Mouse (Mus musculus): ENCODE data around the gene Prn. TPM values are rescaled to one million over a fixed set of nuclear protein-coding genes. Genes with fewer than 3 reads are reported as not detected.

Gene Prn
- total and polyA plus RNA-seq, 3 experiments: not detected

DNA sequence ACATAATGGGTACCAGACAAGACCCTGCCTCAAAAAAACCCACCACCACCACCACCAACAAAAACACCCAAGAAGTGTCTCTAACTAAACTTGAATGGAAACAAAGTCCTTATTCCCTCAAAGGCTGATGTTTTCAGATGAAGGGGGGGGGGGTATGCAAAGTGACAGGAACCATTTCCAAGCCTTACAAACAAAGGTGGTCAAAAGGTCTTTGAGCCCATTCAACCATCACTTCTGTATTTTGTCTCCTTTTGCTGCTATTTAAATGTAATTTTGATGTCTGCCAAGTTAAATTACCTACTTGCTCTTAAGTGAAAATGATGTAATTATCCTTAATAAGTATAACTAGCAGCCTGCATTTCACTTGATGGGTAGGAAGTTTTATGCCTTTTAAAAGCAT lies 43.1 kb upstream of the Prn start:
- Histone ChIP-seq H3K27me3 (ENCODE audit: control insufficient read depth in 1 of 2, insufficient read depth in 2 of 2, low read length in 2 of 2) (peaks cover 0 to 2% of the 10 kb centered on the region in 2 experiments; a peak in 3 of 4 replicates), H3K9ac (ENCODE audit: control insufficient read depth, low read depth, low read length, poor library complexity, severe bottlenecking) (no peak overlapping the region), H3K4me3 (ENCODE audit: control insufficient read depth in 1 of 2, insufficient read depth in 1 of 2, low read depth in 2 of 2, low read length in 2 of 2) (no peak overlapping the region), H3K4me1 (ENCODE audit: control insufficient read depth in 1 of 2, insufficient read depth in 2 of 2, low read length in 2 of 2) (peaks cover 15 to 21% of the 10 kb centered on the region in 2 experiments), H3K9me3 (replicated peaks; ENCODE audit: insufficient read depth, low read length) (no peaks in the 10 kb centered on the region; the same call in 1 of the 2 replicates), H3K27ac (ENCODE audit: control insufficient read depth, low read depth, low read length) (no peak overlapping the region), H3K36me3 (ENCODE audit: control insufficient read depth in 1 of 2, insufficient read depth in 2 of 2, low read length in 2 of 2) (peaks cover 0 to 11% of the 10 kb centered on the region in 2 experiments; a peak in 2 of 4 replicates), H3K79me2 (ENCODE audit: control insufficient read depth, insufficient read depth, low read length, poor library complexity) (no peaks in the 10 kb centered on the region)
- DNase-seq (ENCODE audit: low read depth, low spot score): no peak
- TF ChIP-seq USF2 (IDR thresholded peaks at IDR 0.05; ENCODE audit: borderline replicate concordance in 1 of 2, insufficient read depth in 1 of 2, low read depth in 1 of 2, low read length in 2 of 2) (no peak), USF1 (IDR thresholded peaks at IDR 0.05; ENCODE audit: low read depth, low read length) (no peak), POLR2AphosphoS2 (IDR thresholded peaks at IDR 0.05; ENCODE audit: low read length) (no peak), NRF1 (IDR thresholded peaks at IDR 0.05; ENCODE audit: insufficient read depth, low read depth, low read length, poor library complexity, severe bottlenecking) (no peak), ZNF384 (IDR thresholded peaks at IDR 0.05; ENCODE audit: low read depth, low read length) (no peak), MEF2A (IDR thresholded peaks at IDR 0.05; ENCODE audit: extremely low read depth, insufficient replicate concordance, low read depth, low read length, poor library complexity, severe bottlenecking) (no peak), UBTF (IDR thresholded peaks at IDR 0.05; ENCODE audit: borderline replicate concordance, insufficient read depth, low read depth, low read length) (no peak), POLR2A (IDR thresholded peaks at IDR 0.05; ENCODE audit: control insufficient read depth in 1 of 2, insufficient read depth in 1 of 2, low read depth in 1 of 2, low read length in 2 of 2, poor library complexity in 1 of 2) (no peak), BHLHE40 (IDR thresholded peaks at IDR 0.05; ENCODE audit: borderline replicate concordance, low read depth, low read length) (no peak), SIN3A (IDR thresholded peaks at IDR 0.05; ENCODE audit: low read length) (no peak), MAX (IDR thresholded peaks at IDR 0.05; ENCODE audit: low read length) (no peak), ZKSCAN1 (IDR thresholded peaks at IDR 0.05; ENCODE audit: low read depth, low read length) (no peak), MYC (IDR thresholded peaks at IDR 0.05; ENCODE audit: low read depth, low read length) (no peak), KAT2A (conservative IDR thresholded peaks at IDR 0.05; ENCODE audit: low read depth, low read length) (no peak), MAFK (IDR thresholded peaks at IDR 0.05; ENCODE audit: borderline replicate concordance, low read depth, low read length) (no peak), ZMIZ1 (IDR thresholded peaks at IDR 0.05; ENCODE audit: low read depth, low read length) (no peak), MXI1 (IDR thresholded peaks at IDR 0.05; ENCODE audit: low read depth, low read length) (no peak), CHD1 (IDR thresholded peaks at IDR 0.05; ENCODE audit: low read depth, low read length) (no peak), GABPA (IDR thresholded peaks at IDR 0.05; ENCODE audit: low read depth, low read length) (no peak)

DNA sequence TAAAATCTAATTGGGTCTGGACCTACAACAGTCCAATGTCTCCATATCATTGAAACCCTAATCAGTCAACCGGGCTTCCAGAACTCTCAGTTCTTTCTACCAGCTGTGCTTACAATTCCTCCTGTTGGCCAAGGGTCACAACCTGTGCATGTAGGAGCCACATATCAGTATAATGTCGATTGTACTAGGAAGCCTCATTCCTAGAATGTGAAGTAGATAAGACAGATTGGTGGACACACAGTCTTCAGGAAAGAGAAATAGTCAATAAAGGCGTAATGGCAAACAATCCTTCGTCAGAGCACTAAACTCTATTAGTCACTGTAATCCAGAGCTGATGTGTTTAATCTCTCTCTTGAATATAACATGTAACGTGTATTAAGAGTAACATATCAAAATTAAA lies 40.8 kb upstream of the Prn start:
- H3K27ac ChIP-seq (ENCODE audit: control insufficient read depth, low read depth, low read length): no peak overlapping the region
- H3K79me2 ChIP-seq (ENCODE audit: control insufficient read depth, insufficient read depth, low read length, poor library complexity): no peaks in the 10 kb centered on the region
- no peaks in the 10 kb centered on the region; the same call in 1 of the 2 replicates for H3K9me3 ChIP-seq (replicated peaks; ENCODE audit: insufficient read depth, low read length)
- DNase-seq (ENCODE audit: low read depth, low spot score): no peak
- H3K9ac ChIP-seq (ENCODE audit: control insufficient read depth, low read depth, low read length, poor library complexity, severe bottlenecking): no peak overlapping the region
- peaks cover 0 to 5% of the 10 kb centered on the region in 2 experiments; a peak in 2 of 4 replicates for H3K36me3 ChIP-seq (ENCODE audit: control insufficient read depth in 1 of 2, insufficient read depth in 2 of 2, low read length in 2 of 2)
- TF ChIP-seq MAZ (IDR thresholded peaks at IDR 0.05; ENCODE audit: low read depth, low read length): no peak
- TF ChIP-seq MAX (IDR thresholded peaks at IDR 0.05; ENCODE audit: low read length): no peak
- no peak for TF ChIP-seq E2F4 (IDR thresholded peaks at IDR 0.05; ENCODE audit: borderline replicate concordance, low read depth, low read length)
- no peak for TF ChIP-seq USF2 (IDR thresholded peaks at IDR 0.05; ENCODE audit: borderline replicate concordance in 1 of 2, insufficient read depth in 1 of 2, low read depth in 1 of 2, low read length in 2 of 2)
- no peak for TF ChIP-seq CHD1 (IDR thresholded peaks at IDR 0.05; ENCODE audit: low read depth, low read length)
- TF ChIP-seq RCOR1 (IDR thresholded peaks at IDR 0.05; ENCODE audit: low read depth, low read length): no peak
- TF ChIP-seq POLR2AphosphoS5 (IDR thresholded peaks at IDR 0.05; ENCODE audit: borderline replicate concordance, low read depth, low read length): no peak
- TF ChIP-seq KAT2A (conservative IDR thresholded peaks at IDR 0.05; ENCODE audit: low read depth, low read length): no peak
- no peak for TF ChIP-seq ZNF384 (IDR thresholded peaks at IDR 0.05; ENCODE audit: low read depth, low read length)
- no peak overlapping the region for H3K4me3 ChIP-seq (ENCODE audit: control insufficient read depth in 1 of 2, insufficient read depth in 1 of 2, low read depth in 2 of 2, low read length in 2 of 2)
- H3K27me3 ChIP-seq (ENCODE audit: control insufficient read depth in 1 of 2, insufficient read depth in 2 of 2, low read length in 2 of 2): peaks cover 2 to 4% of the 10 kb centered on the region in 2 experiments; a peak in 3 of 4 replicates
- peaks cover 5 to 12% of the 10 kb centered on the region in 2 experiments for H3K4me1 ChIP-seq (ENCODE audit: control insufficient read depth in 1 of 2, insufficient read depth in 2 of 2, low read length in 2 of 2)
